Mouse (Mus musculus): ENCODE measurements around the gene Thop1. TPM values are rescaled to one million over a fixed set of nuclear protein-coding genes. Genes with fewer than 3 reads are reported as not detected.

The Thop1 gene
- 79.0 and 93.4 TPM in 2 replicates for polyA plus RNA-seq (2012; rRNA removed)
- polyA plus RNA-seq (2014; fragmentation: Nextera tagmentation; extraction: Ambion mirVana), result 52.4 and 54.1 TPM in 2 replicates

DNA sequence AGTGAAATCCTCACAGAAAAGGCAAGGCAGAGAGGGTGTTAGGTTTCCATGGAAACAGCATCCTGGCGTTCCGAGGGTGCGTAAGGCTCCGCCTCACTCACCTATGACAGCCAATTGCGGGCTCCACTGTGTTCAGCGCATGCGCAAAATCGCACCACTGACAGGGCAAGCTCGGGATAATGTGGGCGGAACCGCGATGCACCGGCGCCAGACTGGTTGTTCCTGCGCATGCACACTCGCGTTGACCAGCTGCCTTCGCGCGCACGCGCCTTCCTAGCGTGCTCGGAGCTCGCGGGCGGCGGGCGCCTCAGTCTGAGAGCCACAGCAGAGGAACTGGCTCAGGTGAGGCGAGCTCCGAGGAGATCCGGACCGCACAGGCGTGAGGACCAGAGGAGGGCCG, at the start of gene Thop1:
Gene Thop1, plus strand, starts transcription at position 200 of the 400 bp plus-strand sequence.
- H3K4me1 ChIP-seq (ENCODE audit: control insufficient read depth, insufficient read depth, low read length), result peaks cover 6% of the 10 kb centered on the region
- WGBS, result under 1% methylated on average over 32 of the region's 35 CpGs
- H3K4me3 ChIP-seq (replicated peaks; ENCODE audit: low read length), result peak within 1 kb of the TSS; percentile 73
- DNase-seq (ENCODE audit: low spot score) (peak; percentile 99), ATAC-seq (ENCODE audit: low FRiP score, low read depth) (peak; percentile 96)
- peak within 1 kb of the TSS; percentile 48 for H3K27ac ChIP-seq (replicated peaks; ENCODE audit: low read depth, low read length)
- H3K9me3 ChIP-seq (ENCODE audit: control insufficient read depth, low read length), result no peaks in the 10 kb centered on the region
- no peaks in the 10 kb centered on the region for H3K27me3 ChIP-seq (ENCODE audit: control insufficient read depth, insufficient read depth, low read length)
- TF ChIP-seq POLR2A (IDR thresholded peaks at IDR 0.05; ENCODE audit: borderline replicate concordance, extremely low read depth, insufficient read depth, insufficient read length), result peak; percentile 84; the same call in 1 of the 2 replicates
- peak within 1 kb of the TSS; percentile 47 for H3K4me2 ChIP-seq (replicated peaks; ENCODE audit: low read depth, low read length, severe bottlenecking)
- H3K36me3 ChIP-seq (ENCODE audit: control insufficient read depth, insufficient read depth, low read length), result peaks cover 22% of the 10 kb centered on the region
- peak within 1 kb of the TSS; percentile 77 for H3K9ac ChIP-seq (ENCODE audit: low read depth, low read length, severe bottlenecking)

DNA sequence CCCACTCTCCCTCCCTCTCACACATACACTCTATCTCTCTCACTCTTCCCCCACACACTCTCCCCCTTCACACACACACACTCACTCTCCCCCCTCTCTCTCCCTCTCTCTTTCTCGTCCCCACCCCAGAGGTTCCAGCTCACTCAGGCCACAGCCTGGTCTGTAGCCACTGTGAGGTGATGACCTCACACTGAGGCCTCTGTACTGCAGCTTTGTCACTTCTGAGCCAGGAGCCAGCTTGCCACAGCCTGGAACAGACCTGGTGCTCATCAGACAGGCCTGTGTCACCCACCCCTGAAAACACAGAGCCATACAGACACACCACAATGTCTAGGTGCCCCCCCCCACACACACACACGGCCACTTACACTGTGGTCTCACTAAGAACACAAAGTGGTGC, 49.6 kb upstream of the Thop1 start:
- no peak for DNase-seq (ENCODE audit: low spot score)
- Histone ChIP-seq H3K27me3 (ENCODE audit: control insufficient read depth, insufficient read depth, low read length) (peaks cover 26% of the 10 kb centered on the region), H3K9me3 (ENCODE audit: control insufficient read depth, low read length) (no peaks in the 10 kb centered on the region), H3K36me3 (ENCODE audit: control insufficient read depth, insufficient read depth, low read length) (no peaks in the 10 kb centered on the region), H3K4me1 (ENCODE audit: control insufficient read depth, insufficient read depth, low read length) (0 out of 2 replicates have a peak, but pooled peaks cover 2% of the 10 kb centered on the region), H3K9ac (ENCODE audit: low read depth, low read length, severe bottlenecking) (no peak overlapping the region), H3K4me3 (replicated peaks; ENCODE audit: low read length) (no peak overlapping the region), H3K27ac (replicated peaks; ENCODE audit: low read depth, low read length) (no peak overlapping the region), H3K4me2 (replicated peaks; ENCODE audit: low read depth, low read length, severe bottlenecking) (no peak overlapping the region)
- no peak for TF ChIP-seq POLR2A (IDR thresholded peaks at IDR 0.05; ENCODE audit: borderline replicate concordance, extremely low read depth, insufficient read depth, insufficient read length)
- ATAC-seq (ENCODE audit: low FRiP score, low read depth), result no peak
- 39% methylated on average over 2 of the region's 2 CpGs for WGBS

DNA sequence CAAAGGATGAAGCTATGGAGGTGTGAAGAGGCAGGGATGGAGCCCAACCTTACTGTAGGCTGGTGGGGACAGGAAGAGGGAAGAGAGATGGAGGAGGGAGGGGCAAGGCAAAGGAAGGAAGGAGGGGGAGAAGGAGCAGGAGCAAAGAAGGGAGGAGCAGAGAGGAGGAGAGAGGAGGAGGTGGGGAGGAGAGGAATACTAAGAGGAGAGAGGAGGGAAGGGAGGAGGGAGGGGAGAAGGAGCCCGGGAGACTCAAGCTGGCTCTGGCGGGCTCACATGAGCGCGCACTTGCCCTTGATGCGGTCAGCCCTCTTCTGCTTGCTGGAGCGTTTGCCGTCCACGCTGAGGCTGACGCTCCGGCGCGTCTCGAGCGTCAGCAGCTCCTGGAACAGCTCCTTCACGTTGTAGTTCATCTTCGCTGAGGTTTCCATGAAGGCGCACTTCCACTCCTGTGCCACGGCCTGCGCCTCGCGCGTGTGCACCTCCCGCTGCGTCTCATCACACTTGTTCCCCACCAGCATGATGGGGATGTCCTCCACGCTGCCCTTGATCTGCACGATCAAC, 48.2 kb upstream of the Thop1 start:
- ATAC-seq (ENCODE audit: low FRiP score, low read depth) (no peak), DNase-seq (ENCODE audit: low spot score) (no peak)
- Histone ChIP-seq H3K4me2 (replicated peaks; ENCODE audit: low read depth, low read length, severe bottlenecking) (no peak overlapping the region), H3K4me1 (ENCODE audit: control insufficient read depth, insufficient read depth, low read length) (no peaks in the 10 kb centered on the region), H3K9ac (ENCODE audit: low read depth, low read length, severe bottlenecking) (no peak overlapping the region), H3K9me3 (ENCODE audit: control insufficient read depth, low read length) (no peaks in the 10 kb centered on the region), H3K27me3 (ENCODE audit: control insufficient read depth, insufficient read depth, low read length) (peaks cover 31% of the 10 kb centered on the region), H3K27ac (replicated peaks; ENCODE audit: low read depth, low read length) (no peak overlapping the region), H3K4me3 (replicated peaks; ENCODE audit: low read length) (no peak overlapping the region), H3K36me3 (ENCODE audit: control insufficient read depth, insufficient read depth, low read length) (no peaks in the 10 kb centered on the region)
- TF ChIP-seq POLR2A (IDR thresholded peaks at IDR 0.05; ENCODE audit: borderline replicate concordance, extremely low read depth, insufficient read depth, insufficient read length), result no peak
- 9% methylated on average over 25 of the region's 26 CpGs for WGBS

DNA sequence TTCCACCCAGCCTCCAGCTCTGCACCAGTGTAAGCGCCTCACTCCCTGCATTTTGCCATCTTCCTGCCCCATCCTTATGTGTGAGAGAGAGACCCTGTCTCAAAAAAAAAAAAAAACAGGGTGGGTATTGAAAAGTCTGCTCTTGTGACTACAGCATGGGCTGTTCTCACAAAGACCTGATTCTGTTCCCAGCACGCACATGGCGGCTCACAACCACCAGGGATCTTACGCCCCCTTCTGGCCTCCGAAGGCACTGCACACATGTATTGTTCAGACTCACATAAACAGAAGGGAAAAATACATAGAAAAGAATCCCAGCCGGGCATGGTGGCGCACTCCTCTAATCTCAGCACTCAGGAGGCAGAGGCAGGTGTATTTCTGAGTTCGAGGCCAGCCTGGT, 47.1 kb upstream of the Thop1 start:
- DNase-seq (ENCODE audit: low spot score) (no peak), ATAC-seq (ENCODE audit: low FRiP score, low read depth) (no peak)
- Histone ChIP-seq H3K27ac (replicated peaks; ENCODE audit: low read depth, low read length) (no peak overlapping the region), H3K9ac (ENCODE audit: low read depth, low read length, severe bottlenecking) (no peak overlapping the region), H3K36me3 (ENCODE audit: control insufficient read depth, insufficient read depth, low read length) (no peaks in the 10 kb centered on the region), H3K4me2 (replicated peaks; ENCODE audit: low read depth, low read length, severe bottlenecking) (no peak overlapping the region), H3K4me1 (ENCODE audit: control insufficient read depth, insufficient read depth, low read length) (no peaks in the 10 kb centered on the region), H3K27me3 (ENCODE audit: control insufficient read depth, insufficient read depth, low read length) (peaks cover 31% of the 10 kb centered on the region), H3K4me3 (replicated peaks; ENCODE audit: low read length) (no peak overlapping the region), H3K9me3 (ENCODE audit: control insufficient read depth, low read length) (no peaks in the 10 kb centered on the region)
- TF ChIP-seq POLR2A (IDR thresholded peaks at IDR 0.05; ENCODE audit: borderline replicate concordance, extremely low read depth, insufficient read depth, insufficient read length), result no peak
- 59% methylated on average over 8 of the region's 8 CpGs for WGBS

DNA sequence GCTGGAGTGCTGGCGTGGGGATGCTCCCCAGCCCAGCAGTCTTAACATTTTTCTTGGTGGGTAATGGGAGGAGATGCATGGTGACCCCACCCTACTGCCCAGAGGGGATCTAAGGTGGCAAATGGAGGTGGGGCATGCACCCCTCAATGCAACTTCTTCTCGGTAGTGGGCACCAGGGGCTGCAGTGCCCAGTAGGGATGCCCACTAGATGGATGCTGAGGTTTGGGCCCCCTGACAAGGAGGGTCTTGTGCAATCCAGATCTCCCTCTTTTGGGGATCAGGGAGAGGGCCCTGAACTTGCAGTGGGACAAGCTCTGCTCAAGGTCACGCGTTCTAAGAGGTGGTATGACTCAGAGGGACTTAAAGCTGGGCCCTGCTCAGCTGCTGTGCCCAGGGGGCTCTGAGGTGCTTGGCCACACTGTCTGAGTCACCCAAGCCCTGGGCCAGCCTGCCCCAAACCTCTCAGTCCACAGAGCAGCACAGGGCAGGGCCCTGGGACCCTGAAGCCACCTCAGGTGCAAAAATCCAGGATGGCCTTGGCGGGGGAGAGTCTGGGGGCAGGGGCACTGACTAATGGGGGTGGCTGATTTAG, 45.4 kb upstream of the Thop1 start:
- 61% methylated on average over 5 of the region's 5 CpGs for WGBS
- H3K9ac ChIP-seq (ENCODE audit: low read depth, low read length, severe bottlenecking), result no peak overlapping the region
- TF ChIP-seq POLR2A (IDR thresholded peaks at IDR 0.05; ENCODE audit: borderline replicate concordance, extremely low read depth, insufficient read depth, insufficient read length), result no peak
- peaks cover 31% of the 10 kb centered on the region for H3K27me3 ChIP-seq (ENCODE audit: control insufficient read depth, insufficient read depth, low read length)
- DNase-seq (ENCODE audit: low spot score), result no peak
- no peak overlapping the region for H3K27ac ChIP-seq (replicated peaks; ENCODE audit: low read depth, low read length)
- H3K36me3 ChIP-seq (ENCODE audit: control insufficient read depth, insufficient read depth, low read length), result no peaks in the 10 kb centered on the region
- no peak overlapping the region for H3K4me2 ChIP-seq (replicated peaks; ENCODE audit: low read depth, low read length, severe bottlenecking)
- H3K4me1 ChIP-seq (ENCODE audit: control insufficient read depth, insufficient read depth, low read length), result no peaks in the 10 kb centered on the region
- H3K4me3 ChIP-seq (replicated peaks; ENCODE audit: low read length), result no peak overlapping the region
- no peaks in the 10 kb centered on the region for H3K9me3 ChIP-seq (ENCODE audit: control insufficient read depth, low read length)
- no peak for ATAC-seq (ENCODE audit: low FRiP score, low read depth)
